Mouse (Mus musculus): ENCODE data around the gene Kirrel3.

GRCm38 (mm10) chr9:34489760-34490159, 4.1 kb downstream of the Kirrel3 start:
- TF ChIP-seq CTCF (IDR thresholded peaks at IDR 0.05) (no peak), EP300 (IDR thresholded peaks at IDR 0.05) (no peak)

All from lung, postnatal 0 days (tissue).